8 mouse cellular contexts compared by ENCODE assay signal in the genomic region with DNA sequence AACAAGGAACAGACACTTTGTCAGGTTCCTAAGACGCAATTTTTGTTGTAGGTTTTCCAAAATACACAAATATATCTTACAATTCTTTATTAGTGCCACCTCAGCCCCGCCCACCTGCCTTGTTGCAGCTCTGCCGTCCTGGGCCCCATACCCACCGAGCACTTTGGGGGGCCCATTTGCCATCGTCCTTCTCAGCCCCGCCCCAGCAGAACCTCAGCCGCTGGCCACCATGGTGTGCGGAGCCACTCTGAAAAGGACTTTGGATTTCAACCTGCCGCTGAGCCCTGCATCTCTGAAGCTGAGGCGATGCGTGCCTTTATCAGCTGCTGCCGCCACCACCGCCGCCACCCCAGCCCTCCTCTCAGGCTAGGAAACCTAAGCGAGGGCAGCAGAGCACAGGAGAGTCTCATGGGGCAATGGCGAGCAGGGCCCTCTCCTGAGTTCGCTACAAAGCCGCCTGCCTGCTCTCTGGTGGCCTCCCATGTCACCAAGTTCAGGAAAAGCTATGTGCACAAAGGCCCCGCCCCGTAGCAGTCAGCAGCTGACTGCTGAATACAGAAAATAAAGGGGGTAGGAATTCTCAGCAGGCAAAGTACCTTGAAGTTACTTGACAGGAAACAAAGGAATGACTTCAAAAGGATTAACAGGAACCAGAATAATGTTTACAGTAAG. TPM values are rescaled to one million over a fixed set of nuclear protein-coding genes. Genes with fewer than 3 reads are reported as not detected.
DNase-seq lines count a peak whose midpoint lies in the region; ATAC-seq and TF ChIP-seq lines count a peak whose summit lies in the region.
"Had no signal": no experiment of that assay in that cellular context is flagged by ENCODE, and none has a peak within 500 bp of the region (broad histone marks: within the 10 kb centered on the region; RNA-seq: fewer than 3 reads in every experiment).

No protein-coding gene starts in this region.

- DNase-seq in ES-E14 (ENCODE audit: low read depth, low spot score) = no peak
- peak; percentile 0 for DNase-seq in adrenal gland, postnatal 25 days
- DNase-seq in neural tube, embryonic 11.5 days (ENCODE audit: low spot score) = peak; percentile 21
- no peak for DNase-seq in cerebellum, adult 11-12 months
- no peak for DNase-seq in frontal cortex, postnatal 36 days (ENCODE audit: low spot score in 2 of 2)

- no peaks in the 10 kb centered on the region for H3K36me3 ChIP-seq in ES-E14 (ENCODE audit: control insufficient read depth, insufficient read depth, low read length, poor library complexity, severe bottlenecking)
- H3K36me3 ChIP-seq in heart, embryonic 15.5 days = no peaks in the 10 kb centered on the region
- H3K36me3 ChIP-seq in limb, embryonic 12.5 days = no peaks in the 10 kb centered on the region
- no peaks in the 10 kb centered on the region for H3K36me3 ChIP-seq in neural tube, embryonic 11.5 days (ENCODE audit: control insufficient read depth, insufficient read depth, low read length)

- peak overlapping the region; percentile 56 for H3K4me2 ChIP-seq in heart, embryonic 15.5 days
- peak overlapping the region; percentile 47 for H3K4me2 ChIP-seq in limb, embryonic 12.5 days
- H3K4me2 ChIP-seq in neural tube, embryonic 11.5 days (ENCODE audit: low read depth) = peak overlapping the region; percentile 33

- peak overlapping the region; percentile 63 to 66 for H3K4me3 ChIP-seq in ES-E14 (ENCODE audit: insufficient read depth in 1 of 2, low read depth in 1 of 2, low read length in 2 of 2, poor library complexity in 1 of 2, severe bottlenecking in 1 of 2)
- peak overlapping the region; percentile 29 for H3K4me3 ChIP-seq in heart, embryonic 15.5 days
- H3K4me3 ChIP-seq in limb, embryonic 12.5 days (replicated peaks) = peak overlapping the region; percentile 16; the same call in 1 of the 2 replicates
- H3K4me3 ChIP-seq in neural tube, embryonic 11.5 days (ENCODE audit: low read depth, low read length) = no peak overlapping the region

- H3K27me3 ChIP-seq in heart, embryonic 15.5 days = peaks cover 16% of the 10 kb centered on the region
- peaks cover 22% of the 10 kb centered on the region for H3K27me3 ChIP-seq in limb, embryonic 12.5 days
- peaks cover 2% of the 10 kb centered on the region; the same call in 1 of the 2 replicates for H3K27me3 ChIP-seq in neural tube, embryonic 11.5 days (ENCODE audit: control insufficient read depth, insufficient read depth, low read length)

- H3K9me3 ChIP-seq in ES-E14 (ENCODE audit: control insufficient read depth, insufficient read depth, low read depth, low read length) = no peaks in the 10 kb centered on the region
- H3K9me3 ChIP-seq in heart, embryonic 15.5 days (replicated peaks) = no peaks in the 10 kb centered on the region
- peaks cover 9% of the 10 kb centered on the region for H3K9me3 ChIP-seq in limb, embryonic 12.5 days
- no peaks in the 10 kb centered on the region for H3K9me3 ChIP-seq in neural tube, embryonic 11.5 days (ENCODE audit: control insufficient read depth, low read length)

- H3K4me1 ChIP-seq in ES-E14 (ENCODE audit: control insufficient read depth in 2 of 2, insufficient read depth in 2 of 2, low read length in 2 of 2, poor library complexity in 1 of 2) = peaks cover 2 to 12% of the 10 kb centered on the region in 2 experiments
- H3K4me1 ChIP-seq in heart, embryonic 15.5 days (replicated peaks) = 0 out of 2 replicates have a peak, but pooled peaks cover 2% of the 10 kb centered on the region
- no peaks in the 10 kb centered on the region for H3K4me1 ChIP-seq in limb, embryonic 12.5 days (replicated peaks)
- H3K4me1 ChIP-seq in neural tube, embryonic 11.5 days (ENCODE audit: control insufficient read depth, insufficient read depth, low read length) = no peaks in the 10 kb centered on the region

- 0 out of 2 replicates have a peak, but pooled peaks have one; percentile 47 for ATAC-seq in heart, embryonic 15.5 days (replicated peaks; ENCODE audit: insufficient number of reproducible peaks, insufficient read depth, low FRiP score, low read depth)
- no peak for ATAC-seq in limb, embryonic 12.5 days (ENCODE audit: insufficient number of reproducible peaks, insufficient read depth, low FRiP score, low TSS enrichment, low read depth)
- peak; percentile 45; the same call in 1 of the 2 replicates for ATAC-seq in neural tube, embryonic 11.5 days (ENCODE audit: insufficient read depth, low FRiP score, low TSS enrichment)

- 12% methylated on average over 20 of the region's 20 CpGs for WGBS in heart, embryonic 15.5 days
- 14% methylated on average over 20 of the region's 20 CpGs for WGBS in limb, embryonic 12.5 days
- WGBS in neural tube, embryonic 11.5 days = 12% methylated on average over 20 of the region's 20 CpGs

- peak overlapping the region; percentile 46 for H3K9ac ChIP-seq in ES-E14 (ENCODE audit: insufficient read depth, low read depth, low read length, poor library complexity, severe bottlenecking)
- no peak overlapping the region for H3K9ac ChIP-seq in heart, embryonic 15.5 days
- H3K9ac ChIP-seq in limb, embryonic 12.5 days (replicated peaks) = peak overlapping the region; percentile 42; the same call in 1 of the 2 replicates
- peak overlapping the region; percentile 40 for H3K9ac ChIP-seq in neural tube, embryonic 11.5 days (ENCODE audit: low read length)

- peak overlapping the region; percentile 35; the same call in 1 of the 2 replicates for H3K27ac ChIP-seq in ES-E14 (ENCODE audit: insufficient read depth, low read depth, low read length, poor library complexity, severe bottlenecking)
- no peak overlapping the region for H3K27ac ChIP-seq in heart, embryonic 15.5 days
- H3K27ac ChIP-seq in limb, embryonic 12.5 days = no peak overlapping the region
- no peak overlapping the region for H3K27ac ChIP-seq in neural tube, embryonic 11.5 days (ENCODE audit: low read depth, low read length)

- in situ Hi-C loops in ES-E14 (cut with MboI; ENCODE audit: low sequenced_read_pairs in 2 of 2, unreplicated experiment in 2 of 2) = no loop called here

TF ChIP-seq in ES-E14, 5 proteins besides CTCF, POLR2A, EP300 and RAD21:
- TF ChIP-seq CHD2 (IDR thresholded peaks at IDR 0.05; ENCODE audit: low read depth, low read length) (no peak), MAFK (IDR thresholded peaks at IDR 0.05; ENCODE audit: insufficient read depth, low read depth, low read length) (no peak), ZC3H11A (IDR thresholded peaks at IDR 0.05; ENCODE audit: borderline replicate concordance, low read depth, low read length) (no peak), HCFC1 (IDR thresholded peaks at IDR 0.05; ENCODE audit: borderline replicate concordance, insufficient read depth, low read length) (no peak), ZNF384 (IDR thresholded peaks at IDR 0.05; ENCODE audit: low read depth, low read length) (no peak)

RNA-seq across cellular contexts. Expression of a gene that starts 28.4 kb away (rescaled TPM):
- not detected in 2 replicates for total RNA-seq in ES-E14 (2012; rRNA removed)
- total RNA-seq in adrenal gland, postnatal 25 days (2021) = not detected in 2 replicates
- 0.06 TPM in 1 of 2 replicates, not detected in the other for polyA plus RNA-seq in heart, embryonic 15.5 days (2015; fragmentation: Nextera tagmentation; extraction: Ambion mirVana)
- polyA plus RNA-seq in limb, embryonic 12.5 days (2016; fragmentation: Nextera tagmentation; extraction: Ambion mirVana) = not detected in 2 replicates
- polyA plus RNA-seq in neural tube, embryonic 11.5 days (2014; fragmentation: Nextera tagmentation; extraction: Ambion mirVana) = not detected in 2 replicates
- total RNA-seq: common myeloid progenitor, adult 5-6 weeks had no signal

RNA-seq across cellular contexts. Expression of a gene that starts 52.0 kb away (rescaled TPM):
- total RNA-seq in ES-E14 (2012; rRNA removed) = not detected in 2 replicates
- total RNA-seq in adrenal gland, postnatal 25 days (2021) = not detected in 2 replicates
- not detected in 2 replicates for polyA plus RNA-seq in heart, embryonic 15.5 days (2015; fragmentation: Nextera tagmentation; extraction: Ambion mirVana)
- polyA plus RNA-seq in limb, embryonic 12.5 days (2016; fragmentation: Nextera tagmentation; extraction: Ambion mirVana) = not detected in 2 replicates
- polyA plus RNA-seq in neural tube, embryonic 11.5 days (2014; fragmentation: Nextera tagmentation; extraction: Ambion mirVana) = not detected in 2 replicates
- total RNA-seq: common myeloid progenitor, adult 5-6 weeks had no signal

Comparison
In these comparisons a context has a peak if more than half of its experiments do, and no peak if none do; other contexts are left out.
1. DNase-seq: peak in adrenal gland, postnatal 25 days (single experiment) and neural tube, embryonic 11.5 days (single experiment); none in ES-E14 (single experiment), cerebellum, adult 11-12 months (single experiment) and frontal cortex, postnatal 36 days (0 of 2).
2. Peak in every context shown above with its lines, with median percentiles within 50 percentile points of each other: H3K4me2 ChIP-seq.